Mouse (Mus musculus): ENCODE data around the gene Tmprss6. TPM values are rescaled to one million over a fixed set of nuclear protein-coding genes. Genes with fewer than 3 reads are reported as not detected.

The Tmprss6 gene
- polyA plus RNA-seq, 1 experiment from 2014 or later: 0.53 TPM

- WGBS: 90% methylated on average over 5 of the region's 5 CpGs
Measured at GRCm38 (mm10) chr15:78504816-78505215, 36.4 kb upstream of the Tmprss6 start.

GRCm38 (mm10) chr15:78504013-78504412, 35.6 kb upstream of the Tmprss6 start:
- Histone ChIP-seq H3K4me3 (no peak overlapping the region), H3K9me3 (peaks cover 3% of the 10 kb centered on the region; the same call in 1 of the 2 replicates), H3K27me3 (no peaks in the 10 kb centered on the region; the same call in 1 of the 2 replicates), H3K36me3 (no peaks in the 10 kb centered on the region), H3K4me1 (no peaks in the 10 kb centered on the region), H3K4me2 (no peak overlapping the region), H3K9ac (no peak overlapping the region), H3K27ac (no peak overlapping the region)
- ATAC-seq (ENCODE audit: insufficient number of reproducible peaks, insufficient read depth, low FRiP score, low TSS enrichment, low read depth): no peak
- WGBS: 94% methylated on average over 1 of the region's 1 CpGs

More at GRCm38 (mm10) chr15:78504816-78505215, 36.4 kb upstream of the Tmprss6 start:
- Histone ChIP-seq H3K4me3 (no peak overlapping the region), H3K27me3 (no peaks in the 10 kb centered on the region; the same call in 1 of the 2 replicates), H3K27ac (no peak overlapping the region), H3K4me1 (peaks cover 2% of the 10 kb centered on the region), H3K36me3 (no peaks in the 10 kb centered on the region), H3K9me3 (peaks cover 3% of the 10 kb centered on the region; the same call in 1 of the 2 replicates), H3K4me2 (no peak overlapping the region), H3K9ac (no peak overlapping the region)
- ATAC-seq (ENCODE audit: insufficient number of reproducible peaks, insufficient read depth, low FRiP score, low TSS enrichment, low read depth): no peak

- 73% methylated on average over 18 of the region's 18 CpGs for WGBS
Measured at GRCm38 (mm10) chr15:78502437-78503132, 34.2 kb upstream of the Tmprss6 start.

GRCm38 (mm10) chr15:78494968-78495406, 26.6 kb upstream of the Tmprss6 start, which contains the start of gene Il2rb:
Gene Il2rb, minus strand, starts transcription at chr15:78495271.
- Histone ChIP-seq H3K4me3 (no peak within 1 kb of the TSS), H3K9ac (no peak within 1 kb of the TSS), H3K9me3 (no peaks in the 10 kb centered on the region), H3K27me3 (no peaks in the 10 kb centered on the region), H3K27ac (no peak within 1 kb of the TSS), H3K36me3 (no peaks in the 10 kb centered on the region), H3K4me2 (no peak within 1 kb of the TSS), H3K4me1 (peaks cover 3% of the 10 kb centered on the region)
- no peak for ATAC-seq (ENCODE audit: insufficient number of reproducible peaks, insufficient read depth, low FRiP score, low TSS enrichment, low read depth)
- 89% methylated on average over 11 of the region's 11 CpGs for WGBS

More at GRCm38 (mm10) chr15:78502437-78503132, 34.2 kb upstream of the Tmprss6 start:
- Histone ChIP-seq H3K9me3 (peaks cover 3% of the 10 kb centered on the region; the same call in 1 of the 2 replicates), H3K27me3 (no peaks in the 10 kb centered on the region; the same call in 1 of the 2 replicates), H3K36me3 (no peaks in the 10 kb centered on the region), H3K27ac (no peak overlapping the region), H3K9ac (no peak overlapping the region), H3K4me1 (no peaks in the 10 kb centered on the region), H3K4me3 (no peak overlapping the region), H3K4me2 (no peak overlapping the region)
- ATAC-seq (ENCODE audit: insufficient number of reproducible peaks, insufficient read depth, low FRiP score, low TSS enrichment, low read depth): no peak

- no peaks in the 10 kb centered on the region for H3K9me3 ChIP-seq
- H3K9ac ChIP-seq: no peak overlapping the region
- H3K4me2 ChIP-seq: no peak overlapping the region
- 69% methylated on average over 10 of the region's 10 CpGs for WGBS
- no peaks in the 10 kb centered on the region for H3K36me3 ChIP-seq
- H3K27me3 ChIP-seq: no peaks in the 10 kb centered on the region; the same call in 1 of the 2 replicates
- no peak for ATAC-seq (ENCODE audit: insufficient number of reproducible peaks, insufficient read depth, low FRiP score, low TSS enrichment, low read depth)
- no peak overlapping the region for H3K27ac ChIP-seq
- H3K4me1 ChIP-seq: peaks cover 7% of the 10 kb centered on the region
- no peak overlapping the region for H3K4me3 ChIP-seq
Measured at GRCm38 (mm10) chr15:78493401-78494010, 25.1 kb upstream of the Tmprss6 start.

GRCm38 (mm10) chr15:78491301-78491700, 22.9 kb upstream of the Tmprss6 start:
- WGBS: 67% methylated on average over 3 of the region's 3 CpGs
- Histone ChIP-seq H3K4me2 (no peak overlapping the region), H3K27me3 (peaks cover 4% of the 10 kb centered on the region), H3K4me3 (no peak overlapping the region), H3K9ac (no peak overlapping the region), H3K9me3 (no peaks in the 10 kb centered on the region), H3K27ac (no peak overlapping the region), H3K36me3 (no peaks in the 10 kb centered on the region), H3K4me1 (peaks cover 7% of the 10 kb centered on the region)
- ATAC-seq (ENCODE audit: insufficient number of reproducible peaks, insufficient read depth, low FRiP score, low TSS enrichment, low read depth): no peak

GRCm38 (mm10) chr15:78489906-78490305, 21.5 kb upstream of the Tmprss6 start:
- peaks cover 4% of the 10 kb centered on the region for H3K27me3 ChIP-seq
- peaks cover 7% of the 10 kb centered on the region for H3K4me1 ChIP-seq
- ATAC-seq (ENCODE audit: insufficient number of reproducible peaks, insufficient read depth, low FRiP score, low TSS enrichment, low read depth): no peak
- H3K36me3 ChIP-seq: no peaks in the 10 kb centered on the region
- WGBS: 42% methylated on average over 8 of the region's 8 CpGs
- no peak overlapping the region for H3K27ac ChIP-seq
- H3K4me2 ChIP-seq: no peak overlapping the region
- no peak overlapping the region for H3K4me3 ChIP-seq
- H3K9ac ChIP-seq: no peak overlapping the region
- H3K9me3 ChIP-seq: no peaks in the 10 kb centered on the region

GRCm38 (mm10) chr15:78489248-78489647, 20.8 kb upstream of the Tmprss6 start:
- Histone ChIP-seq H3K36me3 (no peaks in the 10 kb centered on the region), H3K27ac (no peak overlapping the region), H3K9ac (no peak overlapping the region), H3K9me3 (no peaks in the 10 kb centered on the region), H3K4me1 (peaks cover 7% of the 10 kb centered on the region), H3K4me2 (no peak overlapping the region), H3K4me3 (no peak overlapping the region), H3K27me3 (peaks cover 4% of the 10 kb centered on the region)
- 85% methylated on average over 3 of the region's 3 CpGs for WGBS
- ATAC-seq (ENCODE audit: insufficient number of reproducible peaks, insufficient read depth, low FRiP score, low TSS enrichment, low read depth): no peak

- 61% methylated on average over 4 of the region's 4 CpGs for WGBS
- Histone ChIP-seq H3K9ac (no peak overlapping the region), H3K9me3 (no peaks in the 10 kb centered on the region), H3K4me2 (no peak overlapping the region), H3K4me1 (peaks cover 7% of the 10 kb centered on the region), H3K36me3 (no peaks in the 10 kb centered on the region), H3K4me3 (no peak overlapping the region), H3K27me3 (peaks cover 4% of the 10 kb centered on the region), H3K27ac (no peak overlapping the region)
- ATAC-seq (ENCODE audit: insufficient number of reproducible peaks, insufficient read depth, low FRiP score, low TSS enrichment, low read depth): no peak
Measured at GRCm38 (mm10) chr15:78487066-78487465, 18.6 kb upstream of the Tmprss6 start.

- ATAC-seq (ENCODE audit: insufficient number of reproducible peaks, insufficient read depth, low FRiP score, low TSS enrichment, low read depth): no peak
- no peak overlapping the region for H3K27ac ChIP-seq
- no peaks in the 10 kb centered on the region for H3K9me3 ChIP-seq
- H3K9ac ChIP-seq: no peak overlapping the region
- H3K4me2 ChIP-seq: no peak overlapping the region
- peaks cover 7% of the 10 kb centered on the region for H3K4me1 ChIP-seq
- no peak overlapping the region for H3K4me3 ChIP-seq
- peaks cover 4% of the 10 kb centered on the region for H3K27me3 ChIP-seq
- no peaks in the 10 kb centered on the region for H3K36me3 ChIP-seq
- 95% methylated on average over 1 of the region's 1 CpGs for WGBS
Measured at GRCm38 (mm10) chr15:78486564-78486963, 18.1 kb upstream of the Tmprss6 start.

- no peaks in the 10 kb centered on the region for H3K4me1 ChIP-seq
- no peak overlapping the region for H3K27ac ChIP-seq
- H3K27me3 ChIP-seq: peaks cover 4% of the 10 kb centered on the region
- whole genome bisulfite sequencing: 64% methylated on average over 4 of the region's 4 CpGs
- H3K36me3 ChIP-seq: no peaks in the 10 kb centered on the region
- no peak overlapping the region for H3K4me2 ChIP-seq
- no peak for ATAC-seq (ENCODE audit: insufficient number of reproducible peaks, insufficient read depth, low FRiP score, low TSS enrichment, low read depth)
- no peak overlapping the region for H3K4me3 ChIP-seq
- no peaks in the 10 kb centered on the region for H3K9me3 ChIP-seq
- H3K9ac ChIP-seq: no peak overlapping the region
Measured at GRCm38 (mm10) chr15:78483311-78483710, 14.9 kb upstream of the Tmprss6 start.

- Histone ChIP-seq H3K4me1 (no peaks in the 10 kb centered on the region), H3K27ac (no peak overlapping the region), H3K9ac (no peak overlapping the region), H3K27me3 (peaks cover 4% of the 10 kb centered on the region), H3K9me3 (no peaks in the 10 kb centered on the region), H3K4me2 (no peak overlapping the region), H3K36me3 (no peaks in the 10 kb centered on the region), H3K4me3 (no peak overlapping the region)
- 59% methylated on average over 3 of the region's 3 CpGs for WGBS
- no peak for ATAC-seq (ENCODE audit: insufficient number of reproducible peaks, insufficient read depth, low FRiP score, low TSS enrichment, low read depth)
Measured at GRCm38 (mm10) chr15:78482518-78482917, 14.1 kb upstream of the Tmprss6 start.

All from embryonic facial prominence, embryonic 13.5 days (tissue).